Mouse (Mus musculus): Measurements from ENCODE around the gene Dusp2. TPM values are rescaled to one million over a fixed set of nuclear protein-coding genes. Genes with fewer than 3 reads are reported as not detected.

Gene Dusp2
- polyA plus RNA-seq, 1 experiment from 2014 or later = 5.8 TPM

DNA sequence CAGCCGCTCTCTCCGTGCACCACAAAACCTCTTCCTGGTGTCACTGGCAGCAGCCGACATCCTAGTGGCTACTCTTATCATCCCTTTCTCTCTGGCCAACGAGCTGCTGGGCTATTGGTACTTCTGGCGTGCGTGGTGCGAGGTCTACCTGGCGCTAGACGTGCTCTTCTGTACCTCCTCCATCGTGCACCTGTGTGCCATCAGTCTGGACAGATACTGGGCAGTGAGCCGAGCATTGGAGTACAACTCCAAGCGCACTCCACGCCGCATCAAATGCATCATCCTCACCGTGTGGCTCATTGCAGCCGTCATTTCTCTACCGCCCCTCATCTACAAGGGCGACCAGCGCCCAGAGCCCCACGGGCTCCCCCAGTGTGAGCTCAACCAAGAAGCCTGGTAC, 27.7 kb downstream of the Dusp2 start:
- no peak for DNase-seq (ENCODE audit: low spot score)
- no peak overlapping the region for H3K9ac ChIP-seq (ENCODE audit: low read length)
- peak overlapping the region; percentile 41 for H3K4me2 ChIP-seq (ENCODE audit: low read depth, severe bottlenecking)
- peaks cover 13% of the 10 kb centered on the region for H3K4me1 ChIP-seq (ENCODE audit: control insufficient read depth, insufficient read depth, low read length)
- no peaks in the 10 kb centered on the region for H3K36me3 ChIP-seq (ENCODE audit: control insufficient read depth, insufficient read depth, low read length)
- H3K27ac ChIP-seq (replicated peaks; ENCODE audit: low read depth, low read length) = no peak overlapping the region
- no peak for ATAC-seq (ENCODE audit: insufficient number of reproducible peaks, low FRiP score, low TSS enrichment, low read depth)
- H3K27me3 ChIP-seq (ENCODE audit: control insufficient read depth, insufficient read depth, low read length) = peaks cover 48% of the 10 kb centered on the region
- peak overlapping the region; percentile 22 for H3K4me3 ChIP-seq (ENCODE audit: low read depth, low read length)
- 7% methylated on average over 20 of the region's 20 CpGs for WGBS
- H3K9me3 ChIP-seq (ENCODE audit: control insufficient read depth, low read length) = no peaks in the 10 kb centered on the region; the same call in 1 of the 2 replicates

GRCm38 (mm10) chr2:127364452-127364851, 28.5 kb downstream of the Dusp2 start:
- WGBS = 16% methylated on average over 8 of the region's 8 CpGs
- Histone ChIP-seq H3K4me1 (ENCODE audit: control insufficient read depth, insufficient read depth, low read length) (peaks cover 13% of the 10 kb centered on the region), H3K36me3 (ENCODE audit: control insufficient read depth, insufficient read depth, low read length) (no peaks in the 10 kb centered on the region), H3K9me3 (ENCODE audit: control insufficient read depth, low read length) (no peaks in the 10 kb centered on the region; the same call in 1 of the 2 replicates), H3K27me3 (ENCODE audit: control insufficient read depth, insufficient read depth, low read length) (peaks cover 48% of the 10 kb centered on the region), H3K4me2 (ENCODE audit: low read depth, severe bottlenecking) (no peak overlapping the region), H3K4me3 (ENCODE audit: low read depth, low read length) (no peak overlapping the region; the same call in 1 of the 2 replicates), H3K9ac (ENCODE audit: low read length) (no peak overlapping the region), H3K27ac (replicated peaks; ENCODE audit: low read depth, low read length) (no peak overlapping the region)
- ATAC-seq (ENCODE audit: insufficient number of reproducible peaks, low FRiP score, low TSS enrichment, low read depth) (no peak), DNase-seq (ENCODE audit: low spot score) (no peak)

DNA sequence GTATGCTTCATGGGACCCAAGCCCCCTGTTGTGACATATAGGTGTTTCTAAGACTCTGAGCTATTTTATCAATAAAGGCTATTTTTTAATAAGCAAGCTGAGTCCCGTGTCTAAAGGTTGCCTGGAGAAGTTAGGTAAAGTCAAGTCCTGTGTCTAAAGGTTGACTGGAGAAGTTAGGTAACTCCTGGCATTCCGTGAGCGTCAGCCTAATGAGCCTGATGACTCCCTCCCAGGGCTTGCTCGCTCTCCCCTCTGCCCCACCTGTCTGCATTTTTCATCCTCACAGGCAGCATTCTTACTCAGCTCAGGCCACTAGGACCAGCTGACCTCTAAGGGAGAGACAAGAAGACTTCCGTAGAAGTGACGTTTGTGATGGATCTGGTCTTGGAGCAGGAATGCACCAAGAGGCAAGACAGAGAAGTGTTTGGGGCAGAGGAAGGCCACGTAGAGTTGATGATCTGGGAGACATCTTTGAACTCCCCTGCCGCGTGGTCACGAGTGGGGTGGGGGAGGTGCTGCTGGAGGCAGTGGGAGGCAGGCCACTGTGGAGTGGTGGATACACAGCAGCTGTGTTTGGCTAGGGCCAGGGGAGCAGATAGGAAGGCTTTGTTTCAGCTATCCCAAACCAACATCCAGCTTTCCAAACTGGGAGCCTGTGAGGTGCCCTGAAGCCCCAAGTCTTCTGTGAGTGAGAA, 31.3 kb downstream of the Dusp2 start:
- Histone ChIP-seq H3K4me3 (ENCODE audit: low read depth, low read length) (no peak overlapping the region), H3K36me3 (ENCODE audit: control insufficient read depth, insufficient read depth, low read length) (no peaks in the 10 kb centered on the region), H3K4me2 (ENCODE audit: low read depth, severe bottlenecking) (no peak overlapping the region), H3K9ac (ENCODE audit: low read length) (no peak overlapping the region), H3K27me3 (ENCODE audit: control insufficient read depth, insufficient read depth, low read length) (peaks cover 41% of the 10 kb centered on the region), H3K4me1 (ENCODE audit: control insufficient read depth, insufficient read depth, low read length) (peaks cover 13% of the 10 kb centered on the region), H3K9me3 (ENCODE audit: control insufficient read depth, low read length) (no peaks in the 10 kb centered on the region; the same call in 1 of the 2 replicates), H3K27ac (replicated peaks; ENCODE audit: low read depth, low read length) (no peak overlapping the region)
- DNase-seq (ENCODE audit: low spot score) = no peak
- no peak for ATAC-seq (ENCODE audit: insufficient number of reproducible peaks, low FRiP score, low TSS enrichment, low read depth)
- 60% methylated on average over 10 of the region's 10 CpGs for WGBS

GRCm38 (mm10) chr2:127369703-127370376, 33.9 kb downstream of the Dusp2 start:
- no peaks in the 10 kb centered on the region; the same call in 1 of the 2 replicates for H3K4me1 ChIP-seq (ENCODE audit: control insufficient read depth, insufficient read depth, low read length)
- WGBS = 69% methylated on average over 5 of the region's 5 CpGs
- no peak overlapping the region for H3K27ac ChIP-seq (replicated peaks; ENCODE audit: low read depth, low read length)
- H3K27me3 ChIP-seq (ENCODE audit: control insufficient read depth, insufficient read depth, low read length) = peaks cover 17% of the 10 kb centered on the region
- DNase-seq (ENCODE audit: low spot score) (no peak), ATAC-seq (ENCODE audit: insufficient number of reproducible peaks, low FRiP score, low TSS enrichment, low read depth) (no peak)
- no peaks in the 10 kb centered on the region for H3K36me3 ChIP-seq (ENCODE audit: control insufficient read depth, insufficient read depth, low read length)
- no peaks in the 10 kb centered on the region for H3K9me3 ChIP-seq (ENCODE audit: control insufficient read depth, low read length)
- no peak overlapping the region for H3K4me2 ChIP-seq (ENCODE audit: low read depth, severe bottlenecking)
- H3K9ac ChIP-seq (ENCODE audit: low read length) = no peak overlapping the region
- H3K4me3 ChIP-seq (ENCODE audit: low read depth, low read length) = no peak overlapping the region

GRCm38 (mm10) chr2:127370561-127371483, 34.9 kb downstream of the Dusp2 start:
- Histone ChIP-seq H3K27ac (replicated peaks; ENCODE audit: low read depth, low read length) (no peak overlapping the region), H3K9ac (ENCODE audit: low read length) (no peak overlapping the region), H3K27me3 (ENCODE audit: control insufficient read depth, insufficient read depth, low read length) (peaks cover 7% of the 10 kb centered on the region), H3K4me3 (ENCODE audit: low read depth, low read length) (no peak overlapping the region), H3K9me3 (ENCODE audit: control insufficient read depth, low read length) (no peaks in the 10 kb centered on the region), H3K36me3 (ENCODE audit: control insufficient read depth, insufficient read depth, low read length) (no peaks in the 10 kb centered on the region), H3K4me1 (ENCODE audit: control insufficient read depth, insufficient read depth, low read length) (no peaks in the 10 kb centered on the region; the same call in 1 of the 2 replicates), H3K4me2 (ENCODE audit: low read depth, severe bottlenecking) (no peak overlapping the region; the same call in 1 of the 2 replicates)
- ATAC-seq (ENCODE audit: insufficient number of reproducible peaks, low FRiP score, low TSS enrichment, low read depth) = no peak; the same call in 1 of the 2 replicates
- 45% methylated on average over 9 of the region's 9 CpGs for WGBS
- DNase-seq (ENCODE audit: low spot score) = no peak

DNA sequence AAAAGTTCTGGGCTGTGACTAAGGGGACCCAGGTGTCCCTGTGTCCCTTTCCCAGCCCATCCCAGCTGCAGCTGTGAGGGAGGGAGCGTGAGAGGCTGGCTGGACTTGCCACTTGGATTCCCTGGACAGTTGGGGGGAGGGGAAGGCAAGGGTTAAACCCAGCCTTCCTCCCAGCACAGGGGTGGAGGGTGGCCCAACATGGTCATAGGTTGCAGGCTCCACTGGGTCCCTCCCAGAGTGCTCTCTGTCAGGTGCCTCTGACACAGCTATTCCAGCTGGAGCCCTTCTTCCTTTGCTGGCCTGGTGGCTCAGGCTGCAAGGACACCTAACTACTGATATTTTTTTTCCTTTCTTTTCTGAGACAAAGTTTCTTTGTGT, 35.5 kb downstream of the Dusp2 start:
- Histone ChIP-seq H3K9me3 (ENCODE audit: control insufficient read depth, low read length) (no peaks in the 10 kb centered on the region), H3K27me3 (ENCODE audit: control insufficient read depth, insufficient read depth, low read length) (peaks cover under 1% of the 10 kb centered on the region; the same call in 1 of the 2 replicates), H3K4me2 (ENCODE audit: low read depth, severe bottlenecking) (no peak overlapping the region), H3K9ac (ENCODE audit: low read length) (no peak overlapping the region), H3K4me1 (ENCODE audit: control insufficient read depth, insufficient read depth, low read length) (no peaks in the 10 kb centered on the region; the same call in 1 of the 2 replicates), H3K27ac (replicated peaks; ENCODE audit: low read depth, low read length) (no peak overlapping the region), H3K4me3 (ENCODE audit: low read depth, low read length) (no peak overlapping the region), H3K36me3 (ENCODE audit: control insufficient read depth, insufficient read depth, low read length) (no peaks in the 10 kb centered on the region)
- ATAC-seq (ENCODE audit: insufficient number of reproducible peaks, low FRiP score, low TSS enrichment, low read depth) (no peak), DNase-seq (ENCODE audit: low spot score) (no peak)
- 93% methylated on average over 1 of the region's 1 CpGs for WGBS

GRCm38 (mm10) chr2:127372082-127372481, 36.1 kb downstream of the Dusp2 start:
- H3K9me3 ChIP-seq (ENCODE audit: control insufficient read depth, low read length) = no peaks in the 10 kb centered on the region
- no peak overlapping the region for H3K4me3 ChIP-seq (ENCODE audit: low read depth, low read length)
- WGBS = 91% methylated on average over 2 of the region's 2 CpGs
- ATAC-seq (ENCODE audit: insufficient number of reproducible peaks, low FRiP score, low TSS enrichment, low read depth) = no peak
- no peaks in the 10 kb centered on the region; the same call in 1 of the 2 replicates for H3K4me1 ChIP-seq (ENCODE audit: control insufficient read depth, insufficient read depth, low read length)
- H3K4me2 ChIP-seq (ENCODE audit: low read depth, severe bottlenecking) = no peak overlapping the region
- H3K27ac ChIP-seq (replicated peaks; ENCODE audit: low read depth, low read length) = no peak overlapping the region
- no peak overlapping the region for H3K9ac ChIP-seq (ENCODE audit: low read length)
- no peaks in the 10 kb centered on the region for H3K36me3 ChIP-seq (ENCODE audit: control insufficient read depth, insufficient read depth, low read length)
- H3K27me3 ChIP-seq (ENCODE audit: control insufficient read depth, insufficient read depth, low read length) = no peaks in the 10 kb centered on the region
- DNase-seq (ENCODE audit: low spot score) = no peak

DNA sequence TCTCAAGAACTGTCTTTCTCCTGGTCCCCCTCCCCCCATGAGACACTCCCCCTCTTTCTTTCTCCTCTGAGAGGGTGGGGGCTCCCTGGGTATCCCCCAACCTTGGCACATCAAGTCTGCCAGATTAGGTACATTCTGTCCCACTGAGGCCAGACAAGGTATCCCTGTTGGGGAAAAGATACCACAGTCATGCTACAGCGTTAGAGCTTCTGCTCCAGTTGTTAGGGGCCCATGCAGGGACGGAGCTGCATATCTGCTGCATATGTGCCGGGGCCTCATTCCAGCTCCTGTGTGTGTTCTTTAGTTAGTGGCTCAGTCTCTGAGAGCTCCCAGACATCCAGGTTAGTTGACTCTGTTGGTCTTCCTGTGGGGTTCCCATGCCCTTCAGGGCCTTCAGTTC, 38.2 kb downstream of the Dusp2 start:
- Histone ChIP-seq H3K36me3 (ENCODE audit: control insufficient read depth, insufficient read depth, low read length) (no peaks in the 10 kb centered on the region), H3K4me2 (ENCODE audit: low read depth, severe bottlenecking) (no peak overlapping the region), H3K4me1 (ENCODE audit: control insufficient read depth, insufficient read depth, low read length) (no peaks in the 10 kb centered on the region; the same call in 1 of the 2 replicates), H3K9me3 (ENCODE audit: control insufficient read depth, low read length) (no peaks in the 10 kb centered on the region), H3K4me3 (ENCODE audit: low read depth, low read length) (no peak overlapping the region), H3K27me3 (ENCODE audit: control insufficient read depth, insufficient read depth, low read length) (no peaks in the 10 kb centered on the region), H3K9ac (ENCODE audit: low read length) (no peak overlapping the region), H3K27ac (replicated peaks; ENCODE audit: low read depth, low read length) (no peak overlapping the region)
- WGBS = 93% methylated on average over 3 of the region's 3 CpGs
- DNase-seq (ENCODE audit: low spot score) (no peak), ATAC-seq (ENCODE audit: insufficient number of reproducible peaks, low FRiP score, low TSS enrichment, low read depth) (no peak)

All from limb, embryonic 11.5 days (tissue).